Mouse (Mus musculus): ENCODE data around the gene Gm13084. TPM values are rescaled to one million over a fixed set of nuclear protein-coding genes. Genes with fewer than 3 reads are reported as not detected.

Gene Gm13084
- polyA plus RNA-seq (2017; shearing (Covaris generic)) = not detected

GRCm38 (mm10) chr4:143815993-143816392 lies at the start of gene Gm13084:
Gene Gm13084 (minus strand): TSS chr4:143816093.

GRCm38 (mm10) chr4:143846197-143846596 lies 30.3 kb upstream of the Gm13084 start, which contains the start of gene Gm13103:
Gene Gm13103 (plus strand): TSS chr4:143846497.

GRCm38 (mm10) chr4:143789052-143789451 lies 26.8 kb downstream of the Gm13084 start, which contains the start of gene Gm13023:
Gene Gm13023 (plus strand): TSS chr4:143789352.

Other genes starting within 250 kb of the Gm13084 start
- not detected for gene Gm13083, start 201.1 kb downstream of the Gm13084 start, polyA plus RNA-seq (2017; shearing (Covaris generic))
- gene Gm13088, start 158.8 kb downstream of the Gm13084 start, polyA plus RNA-seq (2017; shearing (Covaris generic)) = not detected
- not detected for gene Gm13089, start 113.4 kb downstream of the Gm13084 start, polyA plus RNA-seq (2017; shearing (Covaris generic))
- not detected for gene Gm13078, start 96.6 kb downstream of the Gm13084 start, polyA plus RNA-seq (2017; shearing (Covaris generic))
- gene Gm13023, start 26.7 kb downstream of the Gm13084 start, polyA plus RNA-seq (2017; shearing (Covaris generic)) = not detected
- gene Gm13103, start 30.4 kb upstream of the Gm13084 start, polyA plus RNA-seq (2017; shearing (Covaris generic)) = not detected
- gene Pramef6, start 84.3 kb upstream of the Gm13084 start, polyA plus RNA-seq (2017; shearing (Covaris generic)) = not detected
- gene Pramef25, start 134.9 kb upstream of the Gm13084 start, polyA plus RNA-seq (2017; shearing (Covaris generic)) = not detected
- not detected for gene Gm13101, start 150.9 kb upstream of the Gm13084 start, polyA plus RNA-seq (2017; shearing (Covaris generic))
- not detected for gene Pramef17, start 178.3 kb upstream of the Gm13084 start, polyA plus RNA-seq (2017; shearing (Covaris generic))
- 0.11 TPM for gene Pramel4, start 243.0 kb upstream of the Gm13084 start, polyA plus RNA-seq (2017; shearing (Covaris generic))

Measured in CD4-positive, CD25-positive, alpha-beta regulatory T cell (primary cell).